Mouse (Mus musculus) B cell, adult (primary cell): Measurements from ENCODE around the gene Mospd2. TPM values are rescaled to one million over a fixed set of nuclear protein-coding genes. Genes with fewer than 3 reads are reported as not detected.

ENCODE experiments used
- total RNA-seq: library from RNA; stranded (reverse); gene quantifications from 4 replicates; pipeline ENCODE4 v1.2.4, GENCODE M21; 2023; ENCODE audit not compliant: inconsistent age

Mospd2 gene
- 22.2 to 28.9 TPM (median 24.2 TPM) in 4 replicates for total RNA-seq

DNA sequence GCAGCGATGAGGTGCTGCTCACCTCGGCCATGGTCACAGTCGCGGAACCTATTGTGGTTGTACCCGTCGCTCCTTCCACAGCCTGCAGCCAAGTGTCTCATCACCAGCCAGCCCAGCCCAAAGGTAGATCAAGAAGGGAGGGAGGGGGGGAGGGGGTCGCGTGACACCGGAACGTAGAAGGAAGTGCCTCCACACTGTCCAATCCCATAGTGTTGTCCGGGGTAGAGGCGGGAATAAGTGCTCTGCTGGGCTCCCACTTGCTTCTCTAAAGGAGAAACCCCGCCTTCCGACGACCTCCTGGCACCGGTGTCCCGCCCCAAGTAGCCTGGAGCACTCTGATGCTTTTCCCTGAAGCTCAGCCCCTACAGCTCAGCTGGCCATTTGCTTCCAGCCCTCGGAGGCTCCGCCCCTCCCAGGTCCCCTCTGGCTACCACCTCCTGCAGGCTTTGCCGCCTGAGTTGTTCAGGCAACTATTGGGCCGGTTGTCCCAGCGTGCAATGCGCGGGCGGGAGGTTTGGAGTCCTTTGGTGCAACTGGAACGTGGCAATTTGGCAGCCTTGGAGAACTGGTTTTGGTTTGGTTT, at the start of gene Mospd2, which contains the start of gene Fancb:
TSS of gene Mospd2 (minus strand) at position 183 of the 583 bp plus-strand sequence.
TSS of gene Fancb (plus strand) at position 400 of the 583 bp plus-strand sequence.

DNA sequence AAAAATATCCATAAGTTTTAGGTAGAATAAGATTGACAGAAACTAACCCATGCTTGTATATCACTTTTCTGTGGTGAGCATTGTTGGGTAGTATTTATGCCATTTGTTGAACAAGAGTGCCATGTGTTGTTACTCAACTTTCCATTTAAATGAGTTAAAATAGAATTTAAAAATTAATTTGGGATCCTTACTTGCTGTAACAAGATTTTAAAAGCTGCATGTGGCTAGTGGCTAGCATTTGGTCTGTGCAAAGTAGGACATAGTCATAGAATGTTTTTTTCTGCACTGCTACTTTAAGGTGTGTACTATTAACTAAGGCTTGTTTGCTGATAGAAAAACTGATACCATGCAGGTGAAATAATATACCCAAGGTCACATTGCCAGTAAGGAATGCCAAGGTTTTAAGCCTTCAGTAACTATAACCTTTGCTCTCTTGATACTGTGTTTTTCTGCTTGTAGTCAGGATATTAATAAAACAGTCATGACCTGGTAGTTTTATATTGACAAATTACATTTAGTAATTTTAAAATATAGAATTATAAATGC, 24.7 kb upstream of the Mospd2 start, which contains the start of gene Gm17604:
TSS of gene Gm17604 (minus strand) at position 51 of the 546 bp plus-strand sequence.

Other genes starting within 250 kb of the Mospd2 start
- gene Fancb, start 217 bp upstream of the Mospd2 start, total RNA-seq = 2.9 to 4.6 TPM (median 4.1 TPM) in 4 replicates
- gene Gm17604, start 24.5 kb upstream of the Mospd2 start, total RNA-seq = not detected in 4 replicates